Mouse (Mus musculus) MN1 (cell line): ENCODE results near the gene Slc22a8.

Source experiments
- DNase-seq: peaks from one replicate; pipeline ENCODE4 v3.0.0-alpha.2; 2016; ENCODE audit warnings: low spot score

The Slc22a8 gene

GRCm38 (mm10) chr19:8599229-8599628, 8.2 kb downstream of the Slc22a8 start:
- no peak for DNase-seq

GRCm38 (mm10) chr19:8601922-8602321, 10.9 kb downstream of the Slc22a8 start:
- DNase-seq, result no peak

GRCm38 (mm10) chr19:8602914-8603313, 11.9 kb downstream of the Slc22a8 start:
- no peak for DNase-seq

GRCm38 (mm10) chr19:8604536-8605240, 13.6 kb downstream of the Slc22a8 start:
- DNase-seq, result no peak

- no peak for DNase-seq
Observed at GRCm38 (mm10) chr19:8605241-8605558, 14.1 kb downstream of the Slc22a8 start.

- DNase-seq, result no peak
Observed at GRCm38 (mm10) chr19:8611358-8612123, 20.5 kb downstream of the Slc22a8 start.

GRCm38 (mm10) chr19:8613111-8613510, 22.1 kb downstream of the Slc22a8 start:
- no peak for DNase-seq

- no peak for DNase-seq
Observed at GRCm38 (mm10) chr19:8614343-8614742, 23.3 kb downstream of the Slc22a8 start.

- no peak for DNase-seq
Observed at GRCm38 (mm10) chr19:8616314-8616713, 25.3 kb downstream of the Slc22a8 start.

- DNase-seq, result no peak
Observed at GRCm38 (mm10) chr19:8617904-8618303, 26.9 kb downstream of the Slc22a8 start, which contains the start of gene Slc22a6. Gene Slc22a6 (plus strand): TSS chr19:8618039.

- no peak for DNase-seq
Observed at GRCm38 (mm10) chr19:8621098-8621497, 30.0 kb downstream of the Slc22a8 start.

- DNase-seq, result no peak
Observed at GRCm38 (mm10) chr19:8630249-8630648, 39.2 kb downstream of the Slc22a8 start.

- no peak for DNase-seq
Observed at GRCm38 (mm10) chr19:8630826-8631225, 39.8 kb downstream of the Slc22a8 start.

GRCm38 (mm10) chr19:8632029-8632428, 41.0 kb downstream of the Slc22a8 start:
- no peak for DNase-seq

- DNase-seq, result no peak
Observed at GRCm38 (mm10) chr19:8642086-8642485, 51.0 kb downstream of the Slc22a8 start.

- no peak for DNase-seq
Observed at GRCm38 (mm10) chr19:8646393-8646792, 55.3 kb downstream of the Slc22a8 start.

- DNase-seq, result no peak
Observed at GRCm38 (mm10) chr19:8655833-8656232, 64.8 kb downstream of the Slc22a8 start.

GRCm38 (mm10) chr19:8656341-8656740, 65.3 kb downstream of the Slc22a8 start:
- DNase-seq, result no peak
